Mouse (Mus musculus): ENCODE measurements around the gene Skp1a.

The Skp1a gene

GRCm38 (mm10) chr11:52277433-52278150, 45.8 kb downstream of the Skp1a start:
- ATAC-seq (ENCODE audit: low TSS enrichment): no peak

DNA sequence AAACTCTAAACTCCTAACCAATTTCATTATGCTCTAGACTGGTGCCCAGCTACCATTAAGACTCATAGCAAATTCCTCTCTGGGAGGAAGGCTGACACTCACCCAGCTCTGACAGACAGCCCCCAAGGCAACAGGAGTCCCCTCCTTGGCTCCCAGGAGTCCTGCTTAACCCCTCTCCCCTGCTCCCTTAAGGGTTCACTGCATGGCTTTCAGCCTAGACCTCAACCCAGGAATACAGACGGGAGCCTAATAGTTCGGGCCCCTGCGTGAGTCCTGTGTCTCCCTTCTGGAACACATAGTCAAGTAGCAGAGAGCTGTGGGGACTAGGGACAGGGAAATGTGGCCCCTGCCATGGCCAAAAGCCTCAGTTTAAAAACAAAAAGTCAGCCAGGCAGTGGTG, 46.4 kb downstream of the Skp1a start:
- no peak for ATAC-seq (ENCODE audit: low TSS enrichment)

DNA sequence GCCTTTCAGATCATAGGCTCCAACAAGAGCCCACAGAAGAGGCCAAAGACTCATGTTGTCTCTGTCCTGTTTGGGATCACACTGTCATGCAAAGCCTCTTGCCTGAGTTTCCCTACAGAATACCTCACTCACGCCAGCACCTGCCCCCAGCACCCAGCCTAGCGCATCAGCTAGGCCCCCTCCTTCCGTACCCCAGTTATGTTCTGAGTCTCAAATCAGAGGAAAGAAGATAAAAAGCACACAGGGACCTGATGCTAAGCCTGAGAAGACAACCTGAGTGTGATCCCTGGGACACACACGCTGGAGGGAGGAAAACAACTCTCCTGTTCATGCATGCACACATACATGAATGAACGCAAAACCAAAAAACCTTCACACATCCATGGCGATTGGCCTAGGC, 47.2 kb downstream of the Skp1a start:
- no peak for ATAC-seq (ENCODE audit: low TSS enrichment)

GRCm38 (mm10) chr11:52279611-52280145, 47.9 kb downstream of the Skp1a start:
- no peak for ATAC-seq (ENCODE audit: low TSS enrichment)

DNA sequence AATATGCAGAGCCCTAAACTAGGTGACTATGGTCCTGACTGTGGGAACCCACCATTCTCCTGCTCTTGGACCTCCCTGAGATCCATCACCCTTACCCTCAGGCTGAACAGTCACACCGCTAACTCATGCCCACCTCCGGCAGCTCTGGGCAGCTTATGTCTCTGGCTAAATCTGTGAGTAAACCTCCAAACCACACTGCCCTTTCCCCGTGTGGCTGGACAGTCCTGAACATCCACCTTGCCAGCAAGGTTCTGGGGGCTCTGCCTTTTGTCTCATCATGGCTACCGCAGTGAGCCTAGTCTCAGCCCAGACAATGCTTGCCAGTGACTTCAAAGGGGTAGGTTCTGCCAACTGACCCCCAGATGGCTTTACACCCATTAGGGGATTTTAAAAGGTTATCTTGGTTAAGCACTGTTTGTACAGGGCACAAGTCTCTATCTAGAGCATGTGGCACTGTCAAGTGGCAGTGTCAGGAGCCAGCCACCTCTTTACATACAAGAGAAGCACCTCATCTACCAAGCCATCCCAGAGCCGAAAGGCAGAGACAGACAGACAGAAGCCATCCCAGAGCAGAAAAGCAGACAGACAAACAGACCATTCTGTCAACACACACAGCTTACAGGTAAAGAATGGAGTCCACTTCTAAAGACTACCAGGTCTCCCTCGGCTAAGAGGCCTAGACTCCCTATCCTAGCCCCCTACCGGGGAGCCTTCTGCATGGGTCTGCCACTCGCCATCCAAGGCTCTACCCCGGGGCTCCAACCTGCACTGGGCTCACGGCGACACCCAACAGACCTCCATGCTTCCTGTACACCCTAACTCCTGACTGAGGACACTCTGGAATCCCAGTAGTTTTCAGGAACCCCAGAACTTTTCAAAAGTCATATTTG, 49.0 kb downstream of the Skp1a start:
- no peak for ATAC-seq (ENCODE audit: low TSS enrichment)

DNA sequence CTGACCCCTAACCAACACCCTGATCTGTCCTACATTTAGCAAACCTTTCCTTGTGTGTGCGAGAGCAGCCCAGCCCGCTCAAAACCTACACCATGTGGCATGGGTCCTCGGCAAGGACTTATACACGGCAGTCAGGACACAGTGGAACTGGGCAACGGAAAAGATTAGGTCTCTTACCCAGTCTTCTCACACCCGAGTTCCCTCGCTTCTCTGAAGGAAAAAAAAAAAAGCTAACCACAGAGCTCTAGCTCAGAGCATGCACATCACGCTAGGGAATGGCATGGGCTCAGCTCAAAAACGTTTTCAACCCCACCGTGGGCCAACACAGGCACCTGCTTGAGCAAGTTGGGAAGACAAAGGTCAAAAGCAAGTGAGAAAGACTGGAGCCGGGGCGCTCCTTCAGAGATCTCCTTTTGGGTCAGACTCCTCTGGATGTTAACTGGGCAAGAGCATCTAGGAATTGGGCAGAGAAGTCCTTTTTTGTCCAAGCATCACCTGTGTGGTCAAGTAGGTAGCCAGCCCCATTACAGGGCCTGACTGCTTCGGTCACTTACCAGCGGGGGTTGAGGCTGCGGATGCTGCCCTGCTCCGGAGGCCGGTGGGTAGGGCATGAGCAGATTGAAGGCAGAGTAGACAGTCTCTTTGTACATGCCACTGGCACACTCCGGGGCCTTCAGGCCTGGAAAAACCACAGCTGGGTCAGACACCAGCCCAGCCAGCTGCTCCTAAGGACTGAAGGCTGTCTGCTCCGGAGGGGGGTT, 50.0 kb downstream of the Skp1a start:
- ATAC-seq (ENCODE audit: low TSS enrichment): no peak

GRCm38 (mm10) chr11:52282420-52282773, 50.6 kb downstream of the Skp1a start:
- ATAC-seq (ENCODE audit: low TSS enrichment): no peak

GRCm38 (mm10) chr11:52282774-52283595, 51.2 kb downstream of the Skp1a start, which contains the start of gene Tcf7:
Tcf7 (minus strand) TSS chr11:52283014.
- peak; percentile 78 for ATAC-seq (ENCODE audit: low TSS enrichment)

- no peak for ATAC-seq (ENCODE audit: low TSS enrichment)
Observed at GRCm38 (mm10) chr11:52283596-52284571, 52.1 kb downstream of the Skp1a start.

DNA sequence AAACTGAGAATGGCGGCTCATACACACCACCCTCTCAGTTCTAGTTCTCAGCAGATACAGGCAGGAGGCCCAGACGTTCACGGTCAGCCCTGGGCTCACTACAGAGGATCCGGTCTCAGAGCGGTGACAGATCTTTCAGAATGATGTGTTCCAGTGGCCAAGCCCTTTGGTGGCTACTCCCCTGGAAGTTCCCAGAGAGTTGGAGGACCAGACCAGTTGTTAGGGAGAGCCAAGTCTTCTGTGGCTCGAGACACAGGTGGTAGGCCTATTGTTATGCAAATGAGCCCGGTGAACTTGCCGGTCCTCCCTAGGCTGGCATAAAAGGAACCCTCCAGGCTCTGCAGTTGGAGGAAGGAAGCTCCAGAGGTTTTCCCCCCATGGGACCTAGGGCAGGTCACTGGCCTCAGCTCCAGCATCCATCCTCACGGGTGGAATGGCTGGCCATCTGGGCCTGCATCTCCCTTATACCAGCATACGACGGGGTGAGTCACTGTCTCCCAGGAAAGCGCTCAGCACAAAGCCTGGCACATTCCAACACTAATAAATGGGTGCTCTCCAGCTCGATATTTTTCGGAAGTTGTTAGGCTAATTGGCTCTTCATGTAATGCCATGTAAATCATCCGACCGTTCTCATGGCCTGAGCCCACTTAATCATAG, 54.6 kb downstream of the Skp1a start:
- ATAC-seq (ENCODE audit: low TSS enrichment): no peak

DNA sequence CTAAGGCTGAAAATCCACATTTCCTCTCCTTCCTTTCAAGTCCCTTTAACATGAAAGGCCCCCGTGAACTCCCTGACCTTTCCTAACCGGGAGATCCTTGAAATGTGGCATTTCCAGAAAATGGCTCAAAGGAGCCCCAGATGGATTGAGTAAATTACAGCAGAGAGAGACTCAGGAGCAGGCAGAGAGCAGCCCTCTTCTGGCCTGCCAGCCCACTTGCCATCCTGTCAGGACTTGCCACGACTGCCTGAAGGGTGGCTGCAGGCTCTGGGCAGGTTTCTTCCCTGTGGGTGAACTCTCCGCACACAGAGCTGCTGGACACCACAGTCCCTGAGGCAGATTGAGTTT, 55.1 kb downstream of the Skp1a start:
- no peak for ATAC-seq (ENCODE audit: low TSS enrichment)

DNA sequence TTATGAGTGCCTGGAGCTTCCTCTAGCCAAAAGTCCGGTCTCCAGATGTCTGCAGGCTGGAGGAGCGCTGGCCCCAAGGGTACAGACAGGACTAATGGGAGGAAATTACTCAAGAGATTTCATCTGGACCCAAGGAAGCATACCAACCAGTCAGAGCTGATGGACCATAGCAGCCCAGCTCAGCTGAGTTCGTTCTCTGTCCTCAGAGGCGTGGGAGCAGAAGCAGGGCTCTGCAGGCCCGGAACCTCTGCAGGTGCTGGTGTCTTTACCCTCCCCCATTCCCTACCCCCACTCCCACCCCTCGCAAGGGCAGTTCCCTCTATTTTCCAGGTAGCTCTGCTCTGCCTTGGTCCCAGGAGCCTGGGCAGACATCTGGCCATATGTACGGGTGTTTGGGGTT, 60.6 kb downstream of the Skp1a start:
- ATAC-seq (ENCODE audit: low TSS enrichment): no peak

DNA sequence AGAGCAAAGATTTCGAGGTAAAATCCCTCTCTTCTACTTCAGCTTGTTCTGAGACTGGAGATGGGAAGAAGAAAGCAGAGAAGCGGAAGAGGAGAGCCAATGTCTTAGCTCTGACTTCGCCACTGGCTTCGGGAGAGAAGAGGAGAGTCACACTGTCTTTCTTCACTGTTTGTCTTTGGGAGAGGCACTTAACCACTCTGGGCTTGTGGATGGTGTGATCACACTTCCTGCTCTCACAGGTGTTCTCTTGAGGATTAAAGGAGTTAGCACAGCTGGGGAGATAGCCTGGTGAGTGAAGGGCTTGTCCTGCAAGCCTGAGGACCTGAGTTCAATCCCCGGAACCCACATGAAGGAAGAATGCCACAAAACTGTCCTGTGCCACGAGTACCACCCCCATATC, 61.1 kb downstream of the Skp1a start:
- ATAC-seq (ENCODE audit: low TSS enrichment): no peak

- no peak for ATAC-seq (ENCODE audit: low TSS enrichment)
Observed at GRCm38 (mm10) chr11:52294103-52294502, 62.3 kb downstream of the Skp1a start.
